In genomic region chr17:83587731-83588130, GRCm38 (mm10) we compare ENCODE assay signal across 21 mouse cellular contexts. TPM values are rescaled to one million over a fixed set of nuclear protein-coding genes. Genes with fewer than 3 reads are reported as not detected.
DNase-seq lines count a peak whose midpoint lies in the region; ATAC-seq lines count a peak whose summit lies in the region.
"Had no signal": no experiment of that assay in that cellular context is flagged by ENCODE, and none has a peak within 500 bp of the region (broad histone marks: within the 10 kb centered on the region; RNA-seq: fewer than 3 reads in every experiment).

No protein-coding gene starts in this region.

- H3K4me2 ChIP-seq in midbrain, embryonic 11.5 days = no peak overlapping the region
- no peak overlapping the region for H3K4me2 ChIP-seq in liver, embryonic 12.5 days
- H3K4me2 ChIP-seq in kidney, embryonic 15.5 days = no peak overlapping the region
- H3K4me2 ChIP-seq: embryonic facial prominence, embryonic 15.5 days; heart, embryonic 15.5 days; liver, embryonic 13.5 days; neural tube, embryonic 13.5 days had no signal

- 89% methylated on average over 8 of the region's 8 CpGs for WGBS in midbrain, embryonic 11.5 days
- WGBS in midbrain, embryonic 10.5 days = 93% methylated on average over 8 of the region's 8 CpGs
- WGBS in liver, embryonic 12.5 days (ENCODE audit: insufficient replicate concordance) = 85% methylated on average over 8 of the region's 8 CpGs
- WGBS in kidney, embryonic 15.5 days = 95% methylated on average over 8 of the region's 8 CpGs

- ATAC-seq in midbrain, embryonic 11.5 days (ENCODE audit: low FRiP score) = no peak
- ATAC-seq in liver, embryonic 12.5 days = no peak
- no peak for ATAC-seq in kidney, embryonic 15.5 days (replicated peaks; ENCODE audit: low FRiP score)
- ATAC-seq: CD4-positive, CD25-positive, alpha-beta regulatory T cell, adult 4 months; intestine, embryonic 16.5 days had no signal

- H3K9ac ChIP-seq in midbrain, embryonic 11.5 days (ENCODE audit: low read length) = no peak overlapping the region
- H3K9ac ChIP-seq in liver, embryonic 12.5 days = no peak overlapping the region
- no peak overlapping the region for H3K9ac ChIP-seq in kidney, embryonic 15.5 days
- H3K9ac ChIP-seq: embryonic facial prominence, embryonic 15.5 days; heart, embryonic 15.5 days; liver, embryonic 13.5 days; neural tube, embryonic 13.5 days had no signal

- no peaks in the 10 kb centered on the region for H3K9me3 ChIP-seq in midbrain, embryonic 11.5 days (ENCODE audit: control insufficient read depth, low read length)
- H3K9me3 ChIP-seq in midbrain, embryonic 10.5 days (replicated peaks) = peaks cover 8% of the 10 kb centered on the region; the same call in 1 of the 2 replicates
- H3K9me3 ChIP-seq in liver, embryonic 12.5 days (replicated peaks) = peaks cover 5% of the 10 kb centered on the region; the same call in 1 of the 2 replicates
- no peaks in the 10 kb centered on the region; the same call in 1 of the 2 replicates for H3K9me3 ChIP-seq in kidney, embryonic 15.5 days (replicated peaks)
- H3K9me3 ChIP-seq: heart, embryonic 15.5 days; neural tube, embryonic 13.5 days had no signal

- no peaks in the 10 kb centered on the region for H3K36me3 ChIP-seq in midbrain, embryonic 11.5 days (ENCODE audit: control insufficient read depth, insufficient read depth, low read length)
- no peaks in the 10 kb centered on the region for H3K36me3 ChIP-seq in midbrain, embryonic 10.5 days
- H3K36me3 ChIP-seq in liver, embryonic 12.5 days = no peaks in the 10 kb centered on the region
- no peaks in the 10 kb centered on the region for H3K36me3 ChIP-seq in kidney, embryonic 15.5 days
- H3K36me3 ChIP-seq: embryonic facial prominence, embryonic 15.5 days; heart, embryonic 15.5 days; liver, embryonic 13.5 days; neural tube, embryonic 13.5 days had no signal

- H3K4me1 ChIP-seq in midbrain, embryonic 11.5 days (ENCODE audit: control insufficient read depth, insufficient read depth, low read length) = no peaks in the 10 kb centered on the region
- no peaks in the 10 kb centered on the region for H3K4me1 ChIP-seq in midbrain, embryonic 10.5 days
- H3K4me1 ChIP-seq in liver, embryonic 12.5 days = peaks cover 6% of the 10 kb centered on the region
- H3K4me1 ChIP-seq in kidney, embryonic 15.5 days = no peaks in the 10 kb centered on the region
- H3K4me1 ChIP-seq: embryonic facial prominence, embryonic 15.5 days; heart, embryonic 15.5 days; neural tube, embryonic 13.5 days had no signal

- peak; percentile 37 for DNase-seq in midbrain, embryonic 11.5 days (ENCODE audit: low spot score, missing footprints)
- no peak for DNase-seq in midbrain, embryonic 10.5 days (ENCODE audit: low spot score)
- DNase-seq in left cerebral cortex, adult 18-20 months (ENCODE audit: low spot score in 2 of 2) = peak; percentile 24 to 41
- peak; percentile 60 for DNase-seq in right cerebral cortex, adult 18-20 months
- DNase-seq in urinary bladder, adult 2 months (ENCODE audit: low spot score) = no peak
- DNase-seq: adrenal gland, postnatal 10 days; cerebellum, adult 9-11 months; kidney, postnatal 25 days; liver, embryonic 13.5 days had no signal

- no peaks in the 10 kb centered on the region for H3K27me3 ChIP-seq in midbrain, embryonic 11.5 days (ENCODE audit: control insufficient read depth, insufficient read depth, low read length)
- no peaks in the 10 kb centered on the region for H3K27me3 ChIP-seq in midbrain, embryonic 10.5 days (ENCODE audit: low read depth, poor library complexity, severe bottlenecking)
- H3K27me3 ChIP-seq in liver, embryonic 12.5 days (replicated peaks) = no peaks in the 10 kb centered on the region
- no peaks in the 10 kb centered on the region for H3K27me3 ChIP-seq in kidney, embryonic 15.5 days
- H3K27me3 ChIP-seq: embryonic facial prominence, embryonic 15.5 days; heart, embryonic 15.5 days; liver, embryonic 13.5 days; neural tube, embryonic 13.5 days had no signal

- H3K4me3 ChIP-seq in midbrain, embryonic 11.5 days (ENCODE audit: low read depth, low read length) = no peak overlapping the region
- no peak overlapping the region for H3K4me3 ChIP-seq in midbrain, embryonic 10.5 days
- no peak overlapping the region for H3K4me3 ChIP-seq in liver, embryonic 12.5 days
- H3K4me3 ChIP-seq in kidney, embryonic 15.5 days (replicated peaks) = no peak overlapping the region
- H3K4me3 ChIP-seq: embryonic facial prominence, embryonic 15.5 days; heart, embryonic 15.5 days; liver, embryonic 13.5 days; neural tube, embryonic 13.5 days had no signal

- H3K27ac ChIP-seq in midbrain, embryonic 11.5 days (ENCODE audit: low read depth, low read length) = no peak overlapping the region
- no peak overlapping the region for H3K27ac ChIP-seq in midbrain, embryonic 10.5 days (replicated peaks)
- H3K27ac ChIP-seq in liver, embryonic 12.5 days = no peak overlapping the region
- no peak overlapping the region for H3K27ac ChIP-seq in kidney, embryonic 15.5 days
- H3K27ac ChIP-seq: embryonic facial prominence, embryonic 15.5 days; heart, embryonic 15.5 days; liver, embryonic 13.5 days; neural tube, embryonic 13.5 days had no signal

RNA-seq across cellular contexts. Expression of gene Kcng3, which starts 44.0 kb away (rescaled TPM):
- not detected in 2 replicates for polyA plus RNA-seq in midbrain, embryonic 11.5 days (2014; fragmentation: Nextera tagmentation; extraction: Ambion mirVana)
- polyA plus RNA-seq in midbrain, embryonic 10.5 days (2016; fragmentation: Nextera tagmentation; extraction: Ambion mirVana) = not detected in 2 replicates
- 10 to 100 TPM; 10.6 to 11.7 TPM for total RNA-seq in left cerebral cortex, adult 18-20 months (2021)
- polyA plus RNA-seq in urinary bladder, adult 2 months (2012; rRNA removed) = 2.0 and 2.6 TPM in 2 replicates
- polyA plus RNA-seq in liver, embryonic 12.5 days (2016; fragmentation: Nextera tagmentation; extraction: Ambion mirVana) = 0.06 and 0.17 TPM in 2 replicates
- 0.05 TPM in 1 of 2 replicates, not detected in the other for polyA plus RNA-seq in kidney, embryonic 15.5 days (2015; fragmentation: Nextera tagmentation; extraction: Ambion mirVana)
- total RNA-seq: megakaryocyte, adult 5-6 weeks; MEL; monocyte, adult 5-6 weeks had no signal
- polyA plus RNA-seq: embryonic facial prominence, embryonic 15.5 days; forebrain, embryonic 11.5 days; heart, embryonic 15.5 days; intestine, embryonic 16.5 days; lung, embryonic 16.5 days; neural tube, embryonic 13.5 days had no signal

Comparison
In these comparisons a context has a peak if more than half of its experiments do, and no peak if none do; other contexts are left out.
1. DNase-seq: peak in midbrain, embryonic 11.5 days (single experiment), left cerebral cortex, adult 18-20 months (2 of 2) and right cerebral cortex, adult 18-20 months (single experiment); none in midbrain, embryonic 10.5 days (single experiment) and urinary bladder, adult 2 months (single experiment).